Mouse (Mus musculus): ENCODE data around the gene Dcst1. TPM values are rescaled to one million over a fixed set of nuclear protein-coding genes. Genes with fewer than 3 reads are reported as not detected.

The Dcst1 gene
- total RNA-seq (2014; fragmentation: Nextera tagmentation) (not detected in 2 replicates), total RNA-seq (2017) (not detected in 2 replicates)

DNA sequence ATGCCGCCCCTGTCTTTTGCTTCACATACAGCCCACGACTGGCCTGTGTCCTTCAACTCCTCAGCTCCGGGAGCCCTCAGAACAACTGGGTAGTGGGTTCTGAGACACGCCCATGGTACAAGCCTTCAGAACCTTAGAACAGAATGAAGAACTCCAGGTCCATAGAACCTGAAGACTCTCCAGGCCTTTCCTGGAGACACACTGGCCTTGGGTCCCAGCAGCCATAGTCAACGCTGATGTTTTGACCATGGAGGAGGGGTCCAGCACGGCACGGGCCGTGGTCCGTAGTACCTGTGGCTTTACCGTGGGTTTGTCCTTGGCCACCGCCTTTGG lies at the start of gene Dcst1:
Gene Dcst1 (minus strand): TSS at position 101 of the 333 bp plus-strand sequence.
- no peak for ATAC-seq (replicated peaks; ENCODE audit: poor library complexity, severe bottlenecking)

- peak; percentile 99 for ATAC-seq (replicated peaks; ENCODE audit: poor library complexity, severe bottlenecking)
Observed at GRCm38 (mm10) chr3:89411490-89412393, 46.7 kb upstream of the Dcst1 start, which contains the start of gene Flad1. Gene Flad1 (minus strand): TSS chr3:89411870.

- ATAC-seq (replicated peaks; ENCODE audit: poor library complexity, severe bottlenecking): no peak
Observed at GRCm38 (mm10) chr3:89410864-89411263, 45.8 kb upstream of the Dcst1 start.

- ATAC-seq (replicated peaks; ENCODE audit: poor library complexity, severe bottlenecking): no peak
Observed at GRCm38 (mm10) chr3:89409701-89410100, 44.6 kb upstream of the Dcst1 start.

- ATAC-seq (replicated peaks; ENCODE audit: poor library complexity, severe bottlenecking): no peak
Observed at GRCm38 (mm10) chr3:89408448-89408847, 43.4 kb upstream of the Dcst1 start.

- ATAC-seq (replicated peaks; ENCODE audit: poor library complexity, severe bottlenecking): no peak
Observed at GRCm38 (mm10) chr3:89406887-89407286, 41.8 kb upstream of the Dcst1 start.

GRCm38 (mm10) chr3:89402693-89403092 lies 37.6 kb upstream of the Dcst1 start, which contains the start of gene Lenep:
Gene Lenep (minus strand): TSS chr3:89402793.
- ATAC-seq (replicated peaks; ENCODE audit: poor library complexity, severe bottlenecking): no peak

DNA sequence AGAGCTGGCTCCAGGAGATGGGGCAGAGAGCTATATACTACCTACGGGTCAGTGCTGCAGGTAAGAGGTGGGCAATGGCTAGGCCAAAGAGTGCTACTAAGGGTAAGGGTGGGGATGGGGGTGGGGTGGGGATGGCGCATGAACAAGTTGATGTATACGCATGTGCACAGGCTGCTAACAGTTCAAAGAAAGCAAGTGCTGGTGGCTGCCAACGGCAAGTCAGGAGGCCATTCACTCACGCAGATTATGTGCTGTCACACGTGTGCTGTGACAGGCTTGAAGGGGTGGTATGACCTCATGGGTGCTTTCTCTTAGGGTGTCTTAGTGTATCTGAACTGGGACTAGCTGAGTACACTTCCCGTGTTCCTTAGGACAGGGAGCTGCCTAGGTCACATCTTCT lies 36.3 kb upstream of the Dcst1 start:
- no peak for ATAC-seq (replicated peaks; ENCODE audit: poor library complexity, severe bottlenecking)

GRCm38 (mm10) chr3:89396654-89397005 lies 31.6 kb upstream of the Dcst1 start:
- ATAC-seq (replicated peaks; ENCODE audit: poor library complexity, severe bottlenecking): no peak

DNA sequence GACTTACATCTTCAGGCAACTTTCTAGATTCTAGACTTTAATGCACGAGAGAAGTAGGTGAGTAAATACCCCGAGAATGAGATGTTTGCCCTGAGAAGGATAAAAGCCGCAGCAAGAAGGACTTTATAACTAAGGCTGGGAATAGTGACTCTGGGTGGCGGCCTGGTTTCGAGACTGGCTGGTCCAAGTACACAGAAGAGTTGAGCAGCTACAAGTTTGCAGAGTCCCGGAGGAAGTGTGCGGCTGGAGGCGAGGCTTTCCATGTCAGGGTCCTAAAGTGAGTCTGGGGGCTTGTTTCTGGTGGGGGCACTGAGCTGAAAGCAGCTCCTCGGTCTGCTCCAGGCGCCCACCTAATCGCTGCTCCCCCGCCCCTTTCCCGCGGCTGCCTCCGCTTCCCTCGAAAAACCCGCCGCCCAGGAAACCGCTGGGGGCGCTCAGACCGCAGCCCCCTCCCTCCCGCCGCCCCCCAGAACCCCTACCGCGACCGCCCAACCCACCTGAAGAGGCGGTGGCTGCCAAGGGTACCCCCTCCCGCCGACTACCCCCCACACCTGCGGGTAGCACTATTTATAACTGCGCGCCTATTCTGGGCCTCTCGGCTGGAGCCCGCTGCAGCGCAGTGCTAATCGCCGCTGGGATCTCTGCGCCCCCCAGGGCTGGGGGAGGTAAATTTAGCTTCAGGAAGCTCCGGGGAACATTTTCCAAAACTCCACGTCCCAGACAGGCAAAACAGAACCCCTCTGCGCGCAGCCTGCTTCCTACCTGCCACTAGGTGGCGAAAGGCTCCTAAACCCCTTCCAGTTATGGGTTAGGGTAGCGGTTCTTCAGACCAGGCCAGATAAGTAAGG lies 31.0 kb upstream of the Dcst1 start:
- no peak for ATAC-seq (replicated peaks; ENCODE audit: poor library complexity, severe bottlenecking)

GRCm38 (mm10) chr3:89395419-89395805 lies 30.4 kb upstream of the Dcst1 start:
- no peak for ATAC-seq (replicated peaks; ENCODE audit: poor library complexity, severe bottlenecking)

GRCm38 (mm10) chr3:89394894-89395256 lies 29.8 kb upstream of the Dcst1 start:
- ATAC-seq (replicated peaks; ENCODE audit: poor library complexity, severe bottlenecking): peak; percentile 33

GRCm38 (mm10) chr3:89394006-89394893 lies 29.2 kb upstream of the Dcst1 start, which contains the start of gene Zbtb7b:
Gene Zbtb7b (minus strand): TSS chr3:89394776.
- ATAC-seq (replicated peaks; ENCODE audit: poor library complexity, severe bottlenecking): peak; percentile 33

DNA sequence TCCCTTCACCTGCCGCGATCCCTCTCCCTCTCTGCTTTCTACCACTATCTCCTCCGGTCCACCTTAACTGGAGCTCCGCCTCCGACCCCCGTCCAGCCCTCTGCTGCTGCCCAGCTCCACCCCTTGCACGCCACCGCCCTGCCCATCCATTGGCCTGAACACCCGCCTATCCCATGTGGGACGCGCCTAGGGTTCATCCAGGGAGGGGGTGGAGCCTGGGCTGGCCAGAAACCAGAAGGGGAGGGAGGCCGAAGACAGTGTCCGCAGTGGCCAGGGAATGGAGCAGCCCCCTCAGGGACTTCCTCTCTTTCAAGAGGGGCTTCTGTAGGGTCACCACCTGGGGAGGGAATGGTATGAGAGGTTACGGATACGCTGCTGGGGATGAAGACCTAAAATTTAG lies 28.6 kb upstream of the Dcst1 start:
- ATAC-seq (replicated peaks; ENCODE audit: poor library complexity, severe bottlenecking): peak; percentile 77

DNA sequence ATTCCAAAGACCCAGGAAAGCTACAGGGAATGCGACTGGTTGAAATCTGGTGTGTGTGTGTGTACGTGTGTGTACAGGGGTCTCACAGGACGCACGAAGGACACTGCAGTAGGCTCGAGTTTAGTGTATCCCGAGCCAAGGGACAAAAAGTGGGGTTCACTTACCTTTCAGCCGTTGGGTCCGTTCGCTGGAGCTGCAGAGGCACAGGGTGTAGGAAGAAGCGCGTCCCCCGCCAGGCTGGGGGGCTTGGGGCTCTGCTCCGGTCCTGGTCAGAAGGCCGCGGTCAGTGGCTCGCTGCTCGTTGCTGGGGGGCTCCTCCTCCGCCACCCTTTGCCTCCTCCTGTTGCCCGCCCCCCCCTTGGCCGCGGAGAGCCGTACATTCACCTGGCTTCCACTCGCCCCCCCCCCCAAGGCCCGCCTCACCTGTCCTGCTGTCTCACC lies 27.8 kb upstream of the Dcst1 start:
- ATAC-seq (replicated peaks; ENCODE audit: poor library complexity, severe bottlenecking): no peak

DNA sequence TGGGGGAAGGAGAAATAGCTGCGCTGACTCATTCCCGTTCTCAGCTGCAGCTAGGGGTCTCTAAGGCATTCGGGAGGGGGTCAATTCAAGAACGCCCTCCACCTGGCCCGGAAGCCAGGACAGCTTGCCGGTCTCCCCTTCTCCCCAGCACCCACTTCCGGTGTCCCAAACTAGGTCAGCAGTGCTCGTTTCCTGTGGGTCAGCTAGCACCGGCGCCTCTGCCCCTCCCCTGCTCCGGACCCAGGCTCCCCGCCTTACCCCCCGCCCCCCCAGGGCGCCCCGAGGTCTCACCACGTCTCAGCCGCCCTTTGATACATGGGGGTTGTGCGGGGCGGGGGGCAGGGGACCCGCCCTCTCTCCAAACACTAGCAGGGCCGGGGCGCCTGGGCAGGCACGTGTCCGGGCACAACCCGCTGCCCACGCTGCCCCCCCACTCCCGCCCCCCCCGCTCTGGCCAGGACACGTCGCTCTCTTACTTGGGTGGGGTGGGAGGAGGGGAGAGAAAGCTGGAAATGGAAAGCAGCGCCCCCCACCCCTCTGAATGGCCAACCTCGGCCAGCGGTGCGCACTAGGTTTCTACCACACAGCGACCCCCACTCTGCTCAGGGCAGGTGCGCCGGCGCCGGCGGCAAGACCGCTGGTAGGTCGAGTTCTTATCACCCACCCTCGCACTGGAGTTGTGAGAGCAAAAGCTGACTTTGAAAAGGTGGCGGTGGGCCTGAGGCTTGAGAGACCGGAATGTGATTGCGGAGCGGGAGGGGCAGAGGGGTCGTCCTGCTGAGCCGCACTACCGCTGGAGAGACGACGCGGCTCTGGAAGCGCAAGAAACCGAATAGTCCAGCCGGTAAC lies 26.8 kb upstream of the Dcst1 start:
- no peak for ATAC-seq (replicated peaks; ENCODE audit: poor library complexity, severe bottlenecking)

DNA sequence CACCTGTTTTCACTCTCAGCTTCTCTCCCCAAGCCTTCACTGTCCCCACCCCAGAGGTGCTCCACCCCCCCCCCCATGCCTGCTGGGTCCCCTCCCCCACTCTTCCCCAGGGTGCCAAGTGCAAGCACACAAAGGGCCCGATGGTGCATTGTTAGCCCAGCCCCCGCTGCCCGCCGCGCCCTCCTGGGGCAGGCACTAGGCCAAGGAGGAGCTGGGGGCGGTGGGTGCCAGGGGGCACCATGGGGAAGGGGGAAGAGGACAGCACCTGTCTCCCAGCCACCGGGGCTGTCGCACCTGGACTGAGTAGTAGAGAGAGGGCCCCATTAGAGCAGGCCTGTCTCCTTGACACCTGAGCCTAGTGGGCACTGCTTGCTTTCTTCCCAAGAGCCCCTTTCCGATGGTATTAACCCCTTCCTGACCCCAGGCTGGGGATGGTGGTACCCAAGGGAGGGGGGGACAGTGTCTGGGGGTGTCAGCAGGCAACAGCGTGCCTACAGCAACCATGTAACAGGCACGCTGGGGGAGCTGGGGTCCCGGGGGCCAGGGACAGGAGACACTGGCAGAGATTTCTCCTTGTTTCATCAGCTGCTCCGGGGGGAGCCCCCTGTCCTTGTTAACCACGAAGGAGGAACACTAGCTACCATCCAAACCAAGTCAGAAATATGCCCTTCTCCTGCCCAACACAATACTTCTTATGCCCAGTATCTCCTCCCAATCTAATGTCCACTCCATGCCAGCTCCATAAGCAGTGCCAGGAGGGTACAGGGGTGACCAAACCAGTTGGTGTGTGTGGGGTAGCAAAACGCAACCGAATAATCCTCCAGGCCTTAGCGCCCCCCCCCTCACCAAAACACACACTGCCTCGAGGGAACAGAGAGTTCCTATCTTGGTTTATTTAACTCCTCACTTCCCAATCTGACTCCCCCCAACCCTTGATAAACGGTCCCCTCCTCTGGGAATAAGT lies 25.9 kb upstream of the Dcst1 start:
- ATAC-seq (replicated peaks; ENCODE audit: poor library complexity, severe bottlenecking): no peak

DNA sequence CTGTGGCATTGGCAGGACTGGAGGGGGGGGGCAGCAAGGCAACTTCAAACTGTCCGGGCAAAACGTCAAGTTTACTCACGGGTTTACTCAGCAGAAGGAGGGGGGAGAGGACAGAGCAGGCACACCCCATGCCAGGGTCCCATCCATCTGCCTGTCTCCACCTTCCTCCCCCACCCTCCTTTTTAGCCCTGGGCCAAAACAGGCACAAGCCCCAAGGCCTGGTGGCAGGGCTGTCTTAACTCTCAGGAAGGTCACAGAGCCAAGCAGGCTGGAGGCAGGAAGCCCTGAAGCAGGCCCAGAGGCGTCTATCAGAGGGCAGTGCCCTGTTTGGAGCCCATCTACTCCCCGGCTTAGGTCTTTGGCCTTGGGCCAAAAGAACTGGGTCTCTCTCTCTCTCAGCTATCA lies 25.1 kb upstream of the Dcst1 start:
- ATAC-seq (replicated peaks; ENCODE audit: poor library complexity, severe bottlenecking): no peak

Data from granulocyte monocyte progenitor cell, adult 5-6 weeks (primary cell).